Mouse (Mus musculus) embryonic facial prominence, embryonic 11.5 days (tissue): ENCODE measurements around the gene Vtn. TPM values are rescaled to one million over a fixed set of nuclear protein-coding genes. Genes with fewer than 3 reads are reported as not detected.

Source experiments
- polyA plus RNA-seq: library from polyadenylated mRNA; unstranded; fragments of >200 nt; fragmentation: Nextera tagmentation; extraction: Ambion mirVana; gene quantifications from 2 replicates; pipeline ENCODE4 v1.2.1, GENCODE M21; 2014

Gene Vtn
- polyA plus RNA-seq, 1 experiment from 2014 or later, result 30.4 TPM

Other genes starting within 250 kb of the Vtn start
- 59.7 and 66.9 TPM in 2 replicates for gene 2610507B11Rik, start 237.3 kb upstream of the Vtn start, polyA plus RNA-seq
- 0.11 TPM in 1 of 2 replicates, not detected in the other for gene BC030499, start 208.2 kb upstream of the Vtn start, polyA plus RNA-seq
- gene Spag5, start 197.6 kb upstream of the Vtn start, polyA plus RNA-seq, result 54.8 and 62.0 TPM in 2 replicates
- gene Aldoc, start 176.1 kb upstream of the Vtn start, polyA plus RNA-seq, result 2.7 and 4.6 TPM in 2 replicates
- 55.4 and 64.0 TPM in 2 replicates for gene Pigs, start 170.7 kb upstream of the Vtn start, polyA plus RNA-seq
- gene Unc119, start 155.6 kb upstream of the Vtn start, polyA plus RNA-seq, result 77.0 and 84.7 TPM in 2 replicates
- gene Foxn1, start 112.5 kb upstream of the Vtn start, polyA plus RNA-seq, result 0.14 and 0.50 TPM in 2 replicates
- gene Slc13a2, start 76.9 kb upstream of the Vtn start, polyA plus RNA-seq, result not detected in 2 replicates
- 13.0 and 14.9 TPM in 2 replicates for gene Slc46a1, start 33.4 kb upstream of the Vtn start, polyA plus RNA-seq
- gene Sarm1, start 1.3 kb upstream of the Vtn start, polyA plus RNA-seq, result 4.1 and 4.7 TPM in 2 replicates
- gene Sebox, start 4.4 kb downstream of the Vtn start, polyA plus RNA-seq, result not detected in 2 replicates
- 66.4 and 70.1 TPM in 2 replicates for gene Tmem199, start 13.1 kb downstream of the Vtn start, polyA plus RNA-seq
- 159 and 161 TPM in 2 replicates for gene Poldip2, start 13.1 kb downstream of the Vtn start, polyA plus RNA-seq
- 91.6 and 91.9 TPM in 2 replicates for gene Tnfaip1, start 37.2 kb downstream of the Vtn start, polyA plus RNA-seq
- gene Ift20, start 37.3 kb downstream of the Vtn start, polyA plus RNA-seq, result 125 and 138 TPM in 2 replicates
- 73.7 and 76.3 TPM in 2 replicates for gene Tmem97, start 51.7 kb downstream of the Vtn start, polyA plus RNA-seq
- 21.1 and 22.8 TPM in 2 replicates for gene Nlk, start 198.3 kb downstream of the Vtn start, polyA plus RNA-seq